Mouse (Mus musculus) frontal cortex, adult 2 months (tissue): Measurements from ENCODE around the gene Chfr. TPM values are rescaled to one million over a fixed set of nuclear protein-coding genes. Genes with fewer than 3 reads are reported as not detected.
"Not testable (repeated sequence)": the region's sequence is repeated elsewhere in the genome, so short reads cannot be mapped to it uniquely, and the experiment has no call there.

ENCODE experiments used
- DNase-seq, 2 experiments: peaks; one replicate each; pipeline ENCODE4 v3.0.0; 2022; ENCODE audit warnings: low spot score in 1 of 2; ENCODE audit errors: extremely low spot score in 1 of 2
- polyA plus RNA-seq: library from polyadenylated mRNA; depleted of rRNA; stranded (reverse); fragments of >200 nt; gene quantifications from 2 replicates; pipeline ENCODE4 v1.2.3, GENCODE M21; 2012

Chfr gene
- polyA plus RNA-seq, 1 experiment: 83.8 TPM

DNA sequence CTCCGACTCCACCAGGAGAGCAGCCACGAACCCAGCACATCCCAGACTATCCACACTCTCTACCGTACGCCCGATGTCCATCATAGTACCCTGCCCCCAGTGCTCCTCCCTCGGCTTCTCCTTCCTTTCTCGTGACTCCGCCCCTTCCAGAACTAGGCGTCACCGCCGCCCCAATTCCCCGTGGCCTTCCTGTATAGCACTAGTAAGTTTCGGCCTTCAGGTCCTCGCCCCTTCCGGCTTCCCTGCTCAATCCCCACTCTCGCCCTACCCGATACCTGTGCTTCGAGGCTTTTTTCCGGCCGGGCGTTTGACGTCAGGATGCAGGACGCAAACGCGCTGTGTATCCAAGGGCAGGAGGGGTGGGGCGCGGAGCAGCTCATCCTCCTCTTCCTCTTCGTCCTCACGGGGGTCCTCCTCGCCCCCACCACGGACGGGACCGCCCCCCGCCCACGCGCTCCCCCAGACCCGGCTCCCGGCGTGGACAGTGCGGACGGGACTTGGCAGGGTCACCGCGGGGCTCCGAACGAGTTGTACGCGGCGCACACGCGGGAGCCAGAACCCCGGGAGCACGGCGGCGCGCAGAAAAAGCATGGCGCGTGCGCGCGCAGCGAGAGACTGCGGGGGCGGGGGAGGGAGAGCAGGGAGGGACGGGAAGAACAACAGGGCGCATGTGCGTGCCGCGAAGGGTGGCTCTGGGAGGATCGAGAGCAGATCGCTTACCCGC, 27.9 kb upstream of the Chfr start, which contains the start of gene Gtpbp6:
Gene Gtpbp6, minus strand, starts transcription at position 617 of the 724 bp plus-strand sequence.
- peak; percentile 91 to 96 for DNase-seq

DNA sequence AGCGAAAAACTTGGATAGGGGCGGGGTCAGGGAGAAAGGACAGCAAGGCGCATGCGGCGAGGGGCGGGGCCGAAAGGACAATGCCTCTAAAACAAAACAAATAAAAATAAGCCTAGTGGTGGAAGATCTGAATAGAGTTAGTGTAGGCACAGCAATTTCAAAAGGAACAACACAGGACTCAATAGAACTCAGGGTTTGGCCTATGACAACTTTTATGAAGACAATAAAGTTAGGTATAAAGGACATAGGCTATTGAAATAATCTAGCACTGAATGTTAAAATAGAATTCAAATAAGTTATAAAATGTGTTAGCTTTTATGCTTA, 27.4 kb upstream of the Chfr start:
- DNase-seq: no peak

- peak; percentile 94 to 96 for DNase-seq
Measured at GRCm38 (mm10) chr5:110109991-110110441, 25.6 kb upstream of the Chfr start, which contains the start of gene Zfp605. Gene Zfp605 (plus strand): TSS chr5:110110092.

- DNase-seq: not testable (repeated sequence)
Measured at GRCm38 (mm10) chr5:110122380-110122779, 13.3 kb upstream of the Chfr start.

DNA sequence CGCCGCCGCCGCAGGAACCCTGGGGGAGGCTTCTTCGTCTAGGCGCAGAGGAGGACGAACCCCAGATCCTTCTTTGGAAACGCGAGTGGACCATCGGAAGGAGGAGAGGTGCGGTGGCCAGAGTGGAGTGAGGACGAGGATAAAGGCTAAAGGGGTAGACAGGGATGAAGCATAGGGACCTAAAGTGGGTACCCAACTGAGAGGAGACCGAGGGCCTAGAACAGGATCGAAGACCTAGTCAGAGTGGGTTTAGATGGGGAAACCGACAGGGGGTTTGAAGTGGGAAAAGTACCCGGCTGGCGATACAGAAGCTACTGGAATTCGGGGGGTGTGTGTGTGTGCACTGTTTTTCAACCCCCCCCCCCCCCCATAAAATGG, 434 bp downstream of the Chfr start:
- no peak for DNase-seq

DNA sequence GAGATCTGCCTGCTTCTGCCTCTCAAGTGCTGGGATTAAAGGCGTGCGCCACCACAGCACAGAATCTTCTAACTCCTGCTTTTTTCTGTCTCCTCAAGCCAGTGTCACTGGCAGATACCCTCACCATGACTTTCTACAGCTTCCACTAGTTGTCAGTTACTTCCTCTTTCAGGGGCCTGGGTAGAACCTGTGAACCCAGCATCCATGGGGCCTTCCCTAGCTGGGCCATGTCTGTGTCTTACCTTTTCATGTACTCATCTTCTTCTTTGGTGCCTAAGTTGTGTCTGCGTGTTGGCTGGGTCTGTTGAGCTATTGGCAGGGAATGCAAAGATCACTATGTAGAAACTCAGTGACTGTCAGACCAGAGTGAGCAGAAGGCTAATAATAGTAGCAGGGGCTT, 2.2 kb downstream of the Chfr start:
- DNase-seq: no peak

- DNase-seq: no peak
Measured at GRCm38 (mm10) chr5:110139325-110139724, 3.7 kb downstream of the Chfr start.

DNA sequence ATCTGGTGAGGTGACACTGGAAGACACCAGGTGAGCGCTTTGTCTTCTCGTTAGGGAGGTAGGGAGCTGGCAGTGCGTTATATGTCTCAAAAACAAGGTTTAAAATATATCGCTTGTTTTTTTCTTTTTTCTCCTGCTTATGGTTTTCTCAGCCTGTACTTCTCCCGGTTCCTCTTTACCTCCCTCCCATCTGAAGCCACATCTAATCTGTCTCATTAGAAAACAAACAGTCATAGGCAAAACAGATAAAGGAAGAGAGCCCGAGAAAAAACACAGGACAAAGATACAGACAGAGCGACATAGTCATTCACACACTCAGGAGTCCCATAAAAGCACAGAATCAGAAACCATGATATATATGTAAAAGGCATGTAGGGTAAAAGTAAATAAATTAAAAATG, 4.8 kb downstream of the Chfr start:
- DNase-seq: no peak

DNA sequence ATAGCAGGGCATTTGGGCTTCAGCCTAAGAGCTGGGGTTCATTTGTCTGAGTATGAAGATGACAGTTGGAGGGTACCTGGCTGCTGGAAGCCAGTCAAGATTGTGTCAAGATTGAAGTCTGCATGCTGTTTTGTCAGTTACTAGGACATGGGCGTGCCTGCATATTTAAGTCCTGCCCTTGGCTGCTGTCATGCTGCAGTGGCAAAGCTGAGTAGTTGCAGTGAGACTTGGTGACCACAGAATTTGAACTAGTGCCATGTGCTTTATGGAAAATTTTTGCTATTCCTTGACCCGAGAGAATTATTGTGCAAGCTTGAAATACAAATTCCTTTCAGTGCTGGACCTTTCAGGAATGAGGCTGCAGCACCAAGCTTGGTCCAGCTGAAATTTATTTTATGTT, 6.7 kb downstream of the Chfr start:
- no peak for DNase-seq

GRCm38 (mm10) chr5:110143007-110143406, 7.4 kb downstream of the Chfr start:
- DNase-seq: no peak

DNA sequence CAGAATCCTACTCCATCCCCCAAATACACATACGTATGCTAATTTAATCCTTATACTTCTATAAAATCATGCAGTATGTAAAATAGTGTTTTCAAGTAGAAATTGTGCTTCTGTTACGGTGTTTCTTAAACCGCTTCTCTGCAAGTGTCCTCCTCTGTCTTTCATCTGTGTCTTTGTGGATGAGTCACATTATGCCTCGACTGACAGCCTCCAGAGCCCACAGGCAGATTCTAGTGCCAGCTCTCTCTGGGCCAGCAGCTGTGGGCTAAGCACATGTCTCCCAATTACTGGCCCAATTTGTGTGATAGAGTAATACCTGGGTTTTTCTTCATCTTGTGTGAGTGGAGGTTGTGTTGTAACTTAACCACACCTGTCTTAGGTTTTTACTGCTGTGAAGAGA, 33.7 kb downstream of the Chfr start:
- DNase-seq: peak in 1 of 2 experiments; percentile 6

GRCm38 (mm10) chr5:110176362-110177020, 40.8 kb downstream of the Chfr start, which contains the start of gene Golga3:
Gene Golga3 (plus strand): TSS chr5:110176701.
- peak; percentile 79 to 92 for DNase-seq

GRCm38 (mm10) chr5:110177021-110177420, 41.4 kb downstream of the Chfr start:
- no peak for DNase-seq

- DNase-seq: no peak
Measured at GRCm38 (mm10) chr5:110178628-110179027, 43.0 kb downstream of the Chfr start.

DNA sequence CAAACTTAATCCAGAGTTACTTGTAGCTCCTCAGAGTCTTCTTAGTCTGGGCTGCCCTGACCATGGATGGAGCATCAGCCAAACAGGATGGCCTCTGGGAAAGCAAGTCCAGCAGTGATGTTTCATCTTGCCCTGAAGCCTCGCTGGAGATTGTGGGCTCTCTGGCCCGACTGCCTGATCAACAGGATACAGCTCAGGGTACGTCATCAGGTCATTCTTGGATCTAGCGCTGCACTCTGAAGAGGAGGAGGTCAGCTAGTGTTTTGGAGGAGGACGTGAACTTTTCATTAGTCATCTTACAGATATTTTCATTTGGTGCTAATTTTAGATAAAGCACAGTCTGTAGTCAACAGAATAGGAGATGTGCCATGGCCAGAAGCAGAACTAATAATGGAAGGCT, 46.1 kb downstream of the Chfr start:
- no peak for DNase-seq

GRCm38 (mm10) chr5:110203164-110203895, 67.7 kb downstream of the Chfr start:
- DNase-seq: peak in 1 of 2 experiments; percentile 19

GRCm38 (mm10) chr5:110204777-110205176, 69.1 kb downstream of the Chfr start:
- no peak for DNase-seq

DNA sequence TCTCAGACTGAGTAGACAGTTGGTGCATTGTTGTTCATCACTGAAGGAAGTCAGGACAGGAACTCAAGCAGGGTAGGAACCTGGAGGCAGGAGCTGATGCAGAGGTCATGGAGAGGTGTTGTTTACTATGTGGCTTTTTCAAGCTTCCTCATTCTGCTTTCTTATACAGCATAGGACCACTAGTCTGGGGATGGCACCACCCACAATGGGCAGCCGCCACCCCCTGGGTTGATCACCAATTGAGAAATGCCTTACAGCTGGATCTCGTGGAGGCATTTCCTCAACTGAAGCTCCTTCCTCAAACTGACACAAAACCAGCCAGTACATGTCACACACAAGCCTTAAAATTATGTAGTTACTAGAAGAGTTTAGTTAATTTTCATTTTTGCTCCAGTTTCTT, 75.7 kb downstream of the Chfr start:
- no peak for DNase-seq

DNA sequence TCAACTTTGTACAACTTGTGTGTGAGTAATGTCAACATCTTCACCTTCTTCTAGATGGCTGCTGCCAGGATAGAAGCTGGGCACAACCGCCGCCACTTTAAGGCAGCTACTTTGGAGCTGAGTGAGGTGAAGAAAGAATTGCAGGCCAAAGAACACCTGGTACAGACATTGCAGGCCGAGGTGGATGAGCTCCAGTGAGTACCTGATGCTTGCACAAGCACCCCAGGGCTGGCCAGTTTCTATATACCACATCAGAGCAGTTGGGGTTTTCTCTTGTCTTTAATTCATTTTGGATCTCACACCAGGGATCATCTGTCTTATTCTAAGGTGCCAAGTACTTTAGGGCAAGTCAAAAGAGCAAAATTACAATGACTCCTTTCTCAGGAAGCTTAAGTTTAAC, 81.1 kb downstream of the Chfr start:
- no peak for DNase-seq

- DNase-seq: no peak
Measured at GRCm38 (mm10) chr5:110220331-110220730, 84.7 kb downstream of the Chfr start.
